Mouse (Mus musculus): ENCODE measurements around the gene Lmo7. TPM values are rescaled to one million over a fixed set of nuclear protein-coding genes. Genes with fewer than 3 reads are reported as not detected.

Lmo7 gene
- polyA plus RNA-seq, 1 experiment from 2014 or later, result 24.5 TPM

GRCm38 (mm10) chr14:101837176-101837575 is 107.4 kb downstream of the Lmo7 start:
- no peaks in the 10 kb centered on the region for H3K36me3 ChIP-seq (ENCODE audit: control insufficient read depth, insufficient read depth)
- WGBS, result 81% methylated on average over 6 of the region's 6 CpGs
- no peaks in the 10 kb centered on the region for H3K4me1 ChIP-seq (replicated peaks; ENCODE audit: control insufficient read depth, insufficient read depth, low read length)
- H3K9me3 ChIP-seq (ENCODE audit: control insufficient read depth), result no peaks in the 10 kb centered on the region
- no peak overlapping the region for H3K27ac ChIP-seq (ENCODE audit: low read depth, low read length)
- no peak overlapping the region for H3K4me3 ChIP-seq (ENCODE audit: low read depth, low read length)
- H3K9ac ChIP-seq (ENCODE audit: low read depth, low read length), result no peak overlapping the region
- no peak for ATAC-seq
- H3K4me2 ChIP-seq (replicated peaks; ENCODE audit: low read depth), result no peak overlapping the region
- no peaks in the 10 kb centered on the region for H3K27me3 ChIP-seq (replicated peaks; ENCODE audit: control insufficient read depth, insufficient read depth, low read length)
- TF ChIP-seq CTCF (IDR thresholded peaks at IDR 0.05; ENCODE audit: low read depth), result no peak

GRCm38 (mm10) chr14:101838231-101838839 is 108.6 kb downstream of the Lmo7 start:
- Histone ChIP-seq H3K4me2 (replicated peaks; ENCODE audit: low read depth) (peak overlapping the region; percentile 21), H3K4me3 (ENCODE audit: low read depth, low read length) (no peak overlapping the region), H3K27ac (ENCODE audit: low read depth, low read length) (no peak overlapping the region; the same call in 1 of the 2 replicates), H3K4me1 (replicated peaks; ENCODE audit: control insufficient read depth, insufficient read depth, low read length) (no peaks in the 10 kb centered on the region), H3K9ac (ENCODE audit: low read depth, low read length) (no peak overlapping the region), H3K36me3 (ENCODE audit: control insufficient read depth, insufficient read depth) (no peaks in the 10 kb centered on the region), H3K27me3 (replicated peaks; ENCODE audit: control insufficient read depth, insufficient read depth, low read length) (no peaks in the 10 kb centered on the region), H3K9me3 (ENCODE audit: control insufficient read depth) (no peaks in the 10 kb centered on the region)
- TF ChIP-seq CTCF (IDR thresholded peaks at IDR 0.05; ENCODE audit: low read depth), result no peak
- WGBS, result 27% methylated on average over 7 of the region's 7 CpGs
- ATAC-seq, result no peak

- Histone ChIP-seq H3K36me3 (ENCODE audit: control insufficient read depth, insufficient read depth) (no peaks in the 10 kb centered on the region), H3K9me3 (ENCODE audit: control insufficient read depth) (no peaks in the 10 kb centered on the region), H3K9ac (ENCODE audit: low read depth, low read length) (0 out of 2 replicates have a peak overlapping the region, but pooled peaks have one; percentile 17), H3K27me3 (replicated peaks; ENCODE audit: control insufficient read depth, insufficient read depth, low read length) (no peaks in the 10 kb centered on the region), H3K4me3 (ENCODE audit: low read depth, low read length) (peak overlapping the region; percentile 53), H3K4me1 (replicated peaks; ENCODE audit: control insufficient read depth, insufficient read depth, low read length) (peaks cover 3% of the 10 kb centered on the region; the same call in 1 of the 2 replicates), H3K27ac (ENCODE audit: low read depth, low read length) (peak overlapping the region; percentile 70), H3K4me2 (replicated peaks; ENCODE audit: low read depth) (peak overlapping the region; percentile 60)
- WGBS, result 34% methylated on average over 24 of the region's 24 CpGs
- ATAC-seq, result peak; percentile 92
- no peak for TF ChIP-seq CTCF (IDR thresholded peaks at IDR 0.05; ENCODE audit: low read depth)
Measured at GRCm38 (mm10) chr14:101839771-101840731, 110.3 kb downstream of the Lmo7 start.

- H3K27ac ChIP-seq (ENCODE audit: low read depth, low read length), result peak overlapping the region; percentile 70
- H3K4me3 ChIP-seq (ENCODE audit: low read depth, low read length), result peak overlapping the region; percentile 53
- H3K4me2 ChIP-seq (replicated peaks; ENCODE audit: low read depth), result peak overlapping the region; percentile 66
- H3K36me3 ChIP-seq (ENCODE audit: control insufficient read depth, insufficient read depth), result no peaks in the 10 kb centered on the region; the same call in 1 of the 2 replicates
- 45% methylated on average over 5 of the region's 5 CpGs for WGBS
- no peak for ATAC-seq
- peak overlapping the region; percentile 69 for H3K9ac ChIP-seq (ENCODE audit: low read depth, low read length)
- no peak for TF ChIP-seq CTCF (IDR thresholded peaks at IDR 0.05; ENCODE audit: low read depth)
- peaks cover 3% of the 10 kb centered on the region; the same call in 1 of the 2 replicates for H3K4me1 ChIP-seq (replicated peaks; ENCODE audit: control insufficient read depth, insufficient read depth, low read length)
- no peaks in the 10 kb centered on the region for H3K27me3 ChIP-seq (replicated peaks; ENCODE audit: control insufficient read depth, insufficient read depth, low read length)
- H3K9me3 ChIP-seq (ENCODE audit: control insufficient read depth), result no peaks in the 10 kb centered on the region
Measured at GRCm38 (mm10) chr14:101841271-101841670, 111.5 kb downstream of the Lmo7 start.

- Histone ChIP-seq H3K9me3 (ENCODE audit: control insufficient read depth) (no peaks in the 10 kb centered on the region), H3K27ac (ENCODE audit: low read depth, low read length) (peak overlapping the region; percentile 70), H3K4me3 (ENCODE audit: low read depth, low read length) (peak overlapping the region; percentile 53), H3K9ac (ENCODE audit: low read depth, low read length) (peak overlapping the region; percentile 69), H3K36me3 (ENCODE audit: control insufficient read depth, insufficient read depth) (no peaks in the 10 kb centered on the region; the same call in 1 of the 2 replicates), H3K4me2 (replicated peaks; ENCODE audit: low read depth) (peak overlapping the region; percentile 66), H3K27me3 (replicated peaks; ENCODE audit: control insufficient read depth, insufficient read depth, low read length) (no peaks in the 10 kb centered on the region), H3K4me1 (replicated peaks; ENCODE audit: control insufficient read depth, insufficient read depth, low read length) (peaks cover 7% of the 10 kb centered on the region)
- no peak for TF ChIP-seq CTCF (IDR thresholded peaks at IDR 0.05; ENCODE audit: low read depth)
- 39% methylated on average over 6 of the region's 6 CpGs for WGBS
- no peak for ATAC-seq
Measured at GRCm38 (mm10) chr14:101842521-101842920, 112.8 kb downstream of the Lmo7 start.

- Histone ChIP-seq H3K9me3 (ENCODE audit: control insufficient read depth) (no peaks in the 10 kb centered on the region), H3K9ac (ENCODE audit: low read depth, low read length) (peak overlapping the region; percentile 69; the same call in 1 of the 2 replicates), H3K4me3 (ENCODE audit: low read depth, low read length) (peak overlapping the region; percentile 53), H3K36me3 (ENCODE audit: control insufficient read depth, insufficient read depth) (no peaks in the 10 kb centered on the region; the same call in 1 of the 2 replicates), H3K4me1 (replicated peaks; ENCODE audit: control insufficient read depth, insufficient read depth, low read length) (peaks cover 7% of the 10 kb centered on the region), H3K4me2 (replicated peaks; ENCODE audit: low read depth) (peak overlapping the region; percentile 66), H3K27me3 (replicated peaks; ENCODE audit: control insufficient read depth, insufficient read depth, low read length) (no peaks in the 10 kb centered on the region), H3K27ac (ENCODE audit: low read depth, low read length) (peak overlapping the region; percentile 16; the same call in 1 of the 2 replicates)
- ATAC-seq, result no peak
- TF ChIP-seq CTCF (IDR thresholded peaks at IDR 0.05; ENCODE audit: low read depth), result no peak
- 63% methylated on average over 17 of the region's 17 CpGs for whole genome bisulfite sequencing
Measured at GRCm38 (mm10) chr14:101843443-101843842, 113.7 kb downstream of the Lmo7 start.

All from intestine, postnatal 0 days (tissue).